Mouse (Mus musculus) heart, adult 11 months (tissue): ENCODE measurements at regions not wholly inside any gene's neighbourhood (a gene's known extent, or its start where the extent isn't known, plus 50 kb on each side); places are given as distances from the start of the nearest gene placed in this dataset.

Experiments
- DNase-seq: peaks from one replicate; pipeline ENCODE4 v3.0.0; 2022

DNA sequence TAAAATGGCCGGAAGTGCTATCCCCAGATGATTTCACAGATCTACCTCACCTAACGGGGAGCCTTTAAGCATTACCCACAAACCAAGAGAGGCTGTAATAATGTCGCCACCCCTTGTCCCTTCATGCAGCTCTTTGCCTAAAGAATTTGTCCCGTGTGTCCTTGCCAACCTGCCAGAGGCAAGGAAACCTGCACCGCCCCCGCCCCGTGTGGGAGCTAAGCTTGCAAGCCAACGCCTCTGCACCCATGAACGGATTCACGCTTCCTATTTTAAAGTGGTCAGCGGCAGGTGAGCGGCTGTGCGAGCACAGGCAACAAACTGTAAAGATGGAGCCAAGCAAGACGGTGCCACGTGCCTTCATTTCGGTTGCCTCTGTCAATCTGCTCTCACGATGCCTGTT is 63.1 kb downstream of the Gm11011 start:
- DNase-seq, result no peak

DNA sequence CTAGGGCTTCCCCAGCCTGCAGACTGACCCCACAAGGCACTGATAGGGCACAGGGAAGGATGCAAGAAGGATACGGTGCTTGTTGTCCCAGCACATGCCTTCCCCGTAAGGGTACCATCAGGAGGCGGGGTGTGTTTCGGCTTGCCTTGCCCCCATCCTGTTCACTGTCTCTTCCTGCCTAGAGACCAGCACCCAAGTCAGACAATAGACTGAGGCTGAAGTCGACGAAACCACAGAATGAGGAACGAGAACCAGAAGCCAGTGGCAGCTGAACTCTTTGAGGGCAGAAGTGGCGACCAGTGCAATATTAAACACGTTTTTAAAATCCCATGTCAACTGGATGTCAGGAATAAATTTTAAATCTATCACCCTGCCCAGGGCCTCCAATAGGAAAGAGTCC is 67.6 kb downstream of the Gm11011 start:
- no peak for DNase-seq

DNA sequence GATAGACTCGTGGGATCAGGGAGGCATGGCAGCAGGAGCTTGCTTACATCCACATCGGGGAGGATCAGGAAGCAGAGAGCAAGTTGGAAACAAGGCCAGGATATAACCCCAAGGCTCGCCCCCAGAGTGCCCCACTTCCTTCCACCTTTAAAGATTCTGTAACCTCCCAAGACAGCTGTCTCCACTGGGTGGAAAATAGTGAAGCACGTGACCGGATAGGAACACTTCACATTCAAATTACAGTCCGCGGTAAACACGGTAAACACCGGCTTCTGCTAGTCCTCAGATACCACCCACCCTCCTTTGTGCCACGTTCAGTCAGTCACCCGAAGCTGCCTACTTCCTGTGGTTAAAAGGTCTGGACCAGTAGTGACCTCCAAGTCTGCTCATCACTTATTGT is 72.2 kb downstream of the Gm11011 start:
- no peak for DNase-seq

DNA sequence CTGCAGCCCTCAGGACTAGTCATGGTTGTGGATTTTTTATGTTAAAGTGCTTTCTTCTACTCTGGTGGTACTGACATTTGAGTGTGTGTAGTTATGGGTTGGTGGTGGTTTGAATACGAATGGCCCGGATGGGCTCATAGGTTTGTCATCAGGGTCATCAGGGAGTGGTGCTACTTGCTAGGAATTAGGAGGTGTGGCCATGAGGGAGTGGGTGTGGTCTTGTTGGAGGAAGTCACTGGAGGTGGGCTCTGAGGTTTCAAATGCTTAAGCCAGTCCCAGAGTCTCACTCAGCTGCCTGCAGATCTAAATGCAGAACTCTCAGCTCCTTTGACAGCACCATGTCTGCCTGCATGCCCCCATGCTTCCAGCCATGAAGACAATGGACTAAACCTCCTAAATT is 76.8 kb downstream of the Gm11011 start:
- no peak for DNase-seq

DNA sequence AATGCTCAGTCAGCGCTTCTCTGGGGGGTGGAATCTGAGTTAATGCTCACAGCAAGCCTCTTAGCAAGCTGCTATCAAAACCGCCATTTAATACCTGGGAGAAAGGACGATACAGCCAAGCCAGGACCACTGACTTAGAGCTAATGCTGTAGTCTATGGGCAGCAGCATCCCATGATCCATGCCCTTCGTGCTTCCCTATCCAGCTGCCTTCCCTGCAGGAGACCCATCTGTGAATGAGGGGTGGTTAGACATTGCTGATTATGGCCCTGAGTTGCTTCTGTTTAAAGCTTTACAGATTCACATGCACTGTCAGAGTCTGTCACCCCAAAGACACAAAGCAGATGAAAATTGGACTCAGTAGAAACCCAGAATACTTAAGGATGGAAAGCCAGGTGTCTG is 78.1 kb downstream of the Gm11011 start:
- DNase-seq, result no peak

DNA sequence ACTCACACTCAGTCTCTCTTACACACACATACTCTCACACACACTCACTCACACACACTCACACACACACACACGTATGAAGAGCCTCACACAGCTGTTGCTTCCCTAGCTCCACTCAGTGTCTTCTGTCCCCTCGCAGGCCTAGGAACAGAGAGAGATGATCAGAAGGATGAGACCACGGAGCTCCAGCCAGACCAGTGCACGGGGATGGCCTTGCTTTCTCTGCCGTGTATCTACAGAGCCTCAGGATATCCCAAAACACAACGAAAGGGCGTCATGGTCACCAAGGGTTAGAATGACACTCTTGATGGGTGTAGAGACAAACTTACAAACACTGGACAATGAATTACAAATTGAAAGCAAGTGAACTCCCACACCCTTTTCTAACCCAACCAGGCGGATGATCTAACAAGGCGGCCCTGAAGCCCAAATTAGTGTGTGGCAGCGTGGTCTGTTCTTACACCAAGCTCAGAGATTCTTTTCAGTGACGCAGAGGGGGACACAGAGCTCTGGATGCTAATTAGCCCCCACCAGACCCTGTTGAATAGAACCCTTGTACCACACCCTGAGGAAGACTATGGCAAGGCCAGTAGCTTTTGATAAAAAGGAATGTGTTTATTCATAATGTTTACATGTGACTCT is 83.0 kb downstream of the Gm11011 start:
- DNase-seq, result peak; percentile 66

DNA sequence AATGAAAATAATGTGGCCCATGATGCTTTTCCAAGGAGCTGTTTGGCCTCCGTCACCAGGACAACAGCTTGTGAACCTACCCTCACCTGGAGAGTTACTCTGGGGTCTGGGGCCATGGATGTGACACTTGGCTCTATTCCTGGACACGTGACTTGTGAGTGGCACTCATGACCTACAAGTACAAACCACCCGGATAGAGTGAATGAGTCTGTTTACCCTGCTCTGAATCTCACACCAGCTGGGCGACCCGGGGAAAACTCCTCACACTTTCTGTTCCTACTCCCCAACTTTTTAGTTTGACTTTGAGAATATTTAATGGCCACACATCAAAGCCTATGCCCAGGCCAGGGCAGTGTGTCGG is 84.0 kb downstream of the Gm11011 start:
- DNase-seq, result peak; percentile 81

DNA sequence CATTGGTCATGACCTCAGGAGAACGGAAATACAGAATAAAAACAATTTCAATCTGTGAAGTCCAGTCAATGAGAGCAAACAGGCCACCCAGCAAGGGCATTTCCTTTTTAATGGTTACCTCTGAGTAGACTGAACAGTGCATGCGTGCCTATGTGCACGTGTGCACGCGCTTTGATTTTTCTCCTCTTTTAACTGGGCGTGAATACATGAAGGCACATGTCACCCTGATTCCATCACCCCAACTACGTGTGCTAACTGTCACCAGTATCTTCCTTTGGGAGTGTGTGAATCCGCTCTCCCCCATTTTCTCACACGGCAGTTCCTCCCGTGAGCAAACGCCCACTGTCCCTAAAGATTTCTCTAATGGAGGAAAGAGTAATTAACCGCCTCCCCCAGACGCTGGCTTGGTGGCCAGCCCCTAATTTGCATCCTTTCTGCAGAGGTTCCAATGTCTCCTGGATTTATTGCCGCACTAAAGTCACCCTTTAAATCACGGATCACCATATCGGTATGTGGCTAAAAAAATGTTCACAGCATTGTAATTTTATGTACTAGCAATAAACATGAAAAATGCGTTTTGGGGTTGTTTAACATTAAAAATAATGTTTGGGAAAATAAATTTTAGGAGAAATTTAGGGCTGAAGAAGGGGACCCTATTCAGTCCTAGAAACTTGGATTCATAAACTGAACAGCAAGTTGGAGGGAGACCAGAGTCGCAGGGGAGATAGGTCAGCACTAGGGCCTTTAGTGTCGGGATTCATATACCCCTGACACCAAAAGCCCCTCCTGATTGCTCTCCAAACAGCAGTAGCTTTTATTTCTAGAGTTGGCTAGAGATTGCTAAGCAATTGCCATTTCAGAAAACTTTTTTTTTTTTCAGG is 84.6 kb downstream of the Gm11011 start:
- DNase-seq, result peak; percentile 73

DNA sequence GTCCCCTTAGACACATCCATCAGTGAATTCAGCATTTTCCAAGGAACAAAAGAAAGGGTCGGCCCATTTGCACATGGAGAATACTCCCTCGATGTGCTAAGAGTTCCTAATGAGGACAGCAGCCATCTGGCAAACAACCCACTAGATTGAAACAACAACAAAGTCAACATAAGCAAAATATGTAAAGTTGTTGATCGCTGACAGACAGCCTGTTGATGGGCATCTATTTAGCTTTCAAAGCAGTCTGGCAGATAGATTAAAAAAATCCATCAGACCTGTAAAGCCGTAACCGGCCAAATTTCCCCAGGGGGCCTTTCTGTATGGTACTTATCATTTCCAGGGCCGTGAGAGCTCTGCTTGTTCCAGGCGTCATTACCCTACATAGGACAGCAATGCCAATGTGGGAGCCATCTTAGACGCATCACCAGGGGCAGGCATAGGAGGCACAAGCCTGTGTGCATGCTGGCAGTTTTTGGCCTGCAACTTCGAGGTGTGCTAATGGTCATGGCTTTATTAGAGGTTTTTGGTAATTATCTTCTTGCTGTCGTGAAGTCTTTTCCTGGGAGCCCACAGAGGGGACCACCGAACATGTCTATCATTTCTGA is 85.7 kb downstream of the Gm11011 start:
- DNase-seq, result peak; percentile 72

DNA sequence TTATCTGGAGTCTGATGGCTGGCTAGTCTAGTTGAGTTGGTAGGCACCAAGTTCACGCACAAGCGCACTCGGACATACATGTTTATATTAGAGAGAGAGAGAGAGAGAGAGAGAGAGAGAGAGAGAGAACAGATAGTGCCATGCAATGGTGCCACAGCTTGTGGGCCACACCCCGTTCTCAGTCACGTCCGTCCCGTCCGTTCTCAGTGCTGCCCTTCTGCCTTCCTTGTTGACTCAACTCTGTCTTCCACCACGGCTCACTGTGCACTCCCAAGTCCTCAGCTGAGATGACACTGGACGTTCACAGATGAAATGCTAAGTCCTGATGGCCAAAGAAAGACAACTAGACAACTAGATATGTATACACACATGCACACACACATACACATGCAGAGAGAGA is 92.2 kb downstream of the Gm11011 start:
- DNase-seq, result peak; percentile 49

DNA sequence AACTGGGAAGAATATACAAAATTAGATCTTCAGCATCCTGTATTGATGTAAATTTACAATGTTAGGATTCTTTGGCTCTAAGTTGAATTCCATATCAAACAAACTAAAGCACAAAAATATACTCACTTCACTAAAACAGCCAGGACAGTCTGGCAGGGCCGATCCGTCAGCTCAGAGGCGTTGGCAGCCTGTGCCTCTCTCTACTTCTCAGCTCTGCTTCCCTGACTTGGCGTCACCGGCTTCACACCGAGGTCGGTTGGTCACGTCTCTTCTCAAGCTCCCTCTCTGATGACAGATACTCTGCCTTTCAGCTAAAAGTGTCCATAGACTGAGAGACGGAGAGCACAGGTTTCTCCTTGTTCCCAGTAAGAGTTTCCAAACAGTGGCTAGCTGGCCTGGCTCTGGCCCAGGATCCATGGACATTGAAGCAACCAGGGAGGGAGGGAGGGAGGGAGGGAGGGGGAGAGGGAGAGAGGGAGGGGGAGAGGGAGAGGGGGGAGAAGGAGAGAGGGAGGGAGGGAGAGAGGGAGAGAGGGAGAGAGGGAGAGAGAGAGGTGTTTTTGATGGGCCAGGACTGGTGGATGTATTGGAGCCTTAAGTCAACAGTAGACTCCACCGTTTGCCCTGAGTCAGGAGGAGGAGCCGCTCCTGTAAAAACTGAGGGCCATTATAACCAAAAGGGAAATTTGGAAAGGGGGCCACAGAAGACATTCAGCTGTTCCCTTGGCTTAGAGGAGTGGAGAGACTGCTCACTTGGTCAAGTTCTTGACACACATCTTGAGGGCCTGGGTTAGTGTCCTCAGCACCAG is 92.8 kb downstream of the Gm11011 start:
- DNase-seq, result peak; percentile 45

DNA sequence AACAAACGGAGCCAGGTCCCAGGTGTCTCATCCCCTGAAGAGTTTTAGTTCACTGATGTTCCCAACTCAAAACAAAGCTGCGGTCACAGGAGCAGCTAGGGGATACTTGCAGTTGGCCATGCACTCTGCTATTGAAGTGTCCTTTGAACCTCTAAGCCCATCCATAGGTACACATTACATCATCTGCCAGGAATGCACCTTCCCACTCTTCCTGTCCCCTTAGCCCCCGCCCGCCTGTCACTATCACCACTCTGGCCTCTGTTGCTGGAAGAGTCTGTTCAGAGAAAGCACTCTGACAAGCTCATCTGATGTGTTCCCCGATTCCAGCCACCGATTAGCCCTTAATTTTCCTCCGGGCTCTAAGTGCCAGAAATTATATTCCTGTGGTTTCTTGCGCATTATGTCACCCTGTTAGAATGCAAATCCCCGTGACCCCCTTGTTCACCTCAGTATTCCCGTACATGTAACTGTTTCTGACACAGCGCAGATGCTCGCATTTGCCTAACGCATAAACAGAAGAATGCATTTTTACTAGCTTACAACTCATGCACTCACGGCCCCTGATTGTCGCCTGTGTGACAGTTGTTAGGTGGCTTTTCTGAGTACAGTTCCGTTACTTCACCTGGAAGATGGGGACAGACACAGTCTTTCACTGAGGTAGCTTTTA is 93.8 kb downstream of the Gm11011 start:
- peak; percentile 83 for DNase-seq

DNA sequence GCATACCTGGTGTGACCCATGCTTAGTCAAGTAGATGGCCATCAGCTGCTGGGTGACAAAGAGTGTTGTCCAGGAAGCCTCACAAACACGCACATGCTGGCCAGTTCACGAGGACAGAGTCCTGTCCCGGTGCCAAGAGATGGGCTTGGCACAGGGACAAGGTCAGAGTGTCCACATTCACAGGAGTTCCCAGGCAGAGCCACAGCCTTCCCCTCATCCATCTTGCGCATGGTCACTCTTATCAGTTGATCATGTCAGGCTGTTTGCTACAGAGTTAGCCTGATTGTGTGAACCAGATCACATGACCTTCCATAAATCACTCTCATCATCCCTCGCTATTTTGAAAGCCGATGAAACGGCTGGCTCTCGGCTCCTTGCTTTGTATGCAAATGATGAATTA is 103.6 kb downstream of the Gm11011 start:
- peak; percentile 87 for DNase-seq

DNA sequence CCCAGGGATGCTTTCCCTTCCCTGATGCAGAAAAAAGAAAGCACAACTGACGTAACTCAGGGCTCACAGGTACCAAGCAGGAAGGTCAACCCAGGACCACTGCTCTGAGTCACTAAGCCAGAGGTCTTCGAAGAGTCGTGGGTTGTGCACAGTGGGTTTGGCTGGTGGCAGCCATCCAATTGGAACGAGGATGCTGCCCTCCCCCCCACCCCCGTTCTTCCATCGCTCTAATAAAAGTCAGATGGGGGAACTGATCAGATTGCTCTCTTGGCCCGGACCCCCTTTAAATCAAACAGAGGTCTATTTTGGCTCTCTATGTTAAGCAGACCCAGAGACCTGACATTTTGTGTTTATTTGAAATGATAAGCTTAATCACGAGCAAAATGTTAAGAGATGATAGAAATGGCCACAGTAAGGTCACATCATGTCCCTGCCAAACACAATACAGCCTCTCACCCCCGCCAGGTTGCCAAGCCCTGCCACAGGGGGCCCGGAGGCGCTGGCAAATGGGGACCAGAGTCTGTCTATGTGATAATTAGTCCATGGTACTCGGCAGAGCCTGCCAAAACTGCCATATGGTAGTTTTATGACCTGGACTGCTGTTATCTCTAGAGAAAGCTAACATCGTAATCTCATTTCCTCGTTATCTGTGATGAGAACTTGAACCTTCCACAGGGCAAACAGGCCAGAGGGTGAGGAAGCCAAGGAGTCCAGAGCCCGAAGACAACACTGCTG is 105.6 kb downstream of the Gm11011 start:
- peak; percentile 90 for DNase-seq

DNA sequence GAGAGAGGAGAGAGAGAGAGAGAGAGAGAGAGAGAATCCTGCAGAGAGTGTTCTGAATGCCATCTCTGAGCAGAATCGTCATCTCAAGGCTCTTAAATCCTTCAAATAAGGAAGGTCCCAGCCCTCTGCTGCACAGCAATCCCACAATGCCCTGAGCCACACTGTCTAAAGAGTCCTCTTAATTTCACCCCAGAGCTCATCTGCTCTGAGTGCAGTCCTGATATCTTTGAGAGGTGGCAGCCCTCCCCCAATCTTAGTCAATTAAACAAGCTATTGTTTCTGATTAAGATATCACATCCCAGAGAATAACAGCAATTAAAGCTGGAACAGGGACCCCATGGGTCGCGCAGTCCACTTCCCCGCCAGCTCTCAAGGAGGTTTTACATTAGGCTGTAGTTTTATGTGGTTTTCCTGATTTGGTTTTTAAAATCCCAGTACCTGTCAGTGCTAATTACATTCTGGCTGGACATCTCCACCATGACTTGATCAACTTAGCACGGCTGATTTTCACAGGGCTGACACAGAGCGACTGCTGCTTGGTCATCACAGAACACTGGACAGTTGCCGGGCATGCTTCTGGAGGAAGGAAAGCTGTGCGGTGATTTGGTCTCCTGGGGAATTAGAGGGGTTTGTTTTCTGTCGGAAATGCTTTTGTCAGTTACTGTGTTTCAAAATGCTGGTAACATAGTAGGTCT is 113.0 kb downstream of the Gm11011 start:
- peak; percentile 84 for DNase-seq

DNA sequence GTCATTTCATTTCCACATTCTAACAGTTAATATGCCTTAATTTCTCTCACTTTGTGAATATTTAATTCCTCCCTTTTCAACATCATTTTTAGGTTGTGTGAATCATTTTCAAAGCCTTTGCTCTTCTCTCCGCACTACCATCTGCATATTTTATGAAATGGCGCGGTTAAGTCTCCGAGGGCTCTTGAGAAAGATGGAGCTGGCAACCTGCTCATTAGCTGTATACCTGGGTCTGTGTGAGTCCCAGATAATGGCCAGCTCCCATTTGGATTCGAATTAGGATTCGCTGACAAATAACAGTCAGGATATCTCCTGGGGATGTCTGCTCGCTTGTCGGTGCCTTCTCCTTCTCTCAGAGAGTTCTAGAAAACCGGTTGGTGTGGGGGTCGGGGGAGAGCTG is 118.0 kb downstream of the Gm11011 start:
- DNase-seq, result peak; percentile 55

DNA sequence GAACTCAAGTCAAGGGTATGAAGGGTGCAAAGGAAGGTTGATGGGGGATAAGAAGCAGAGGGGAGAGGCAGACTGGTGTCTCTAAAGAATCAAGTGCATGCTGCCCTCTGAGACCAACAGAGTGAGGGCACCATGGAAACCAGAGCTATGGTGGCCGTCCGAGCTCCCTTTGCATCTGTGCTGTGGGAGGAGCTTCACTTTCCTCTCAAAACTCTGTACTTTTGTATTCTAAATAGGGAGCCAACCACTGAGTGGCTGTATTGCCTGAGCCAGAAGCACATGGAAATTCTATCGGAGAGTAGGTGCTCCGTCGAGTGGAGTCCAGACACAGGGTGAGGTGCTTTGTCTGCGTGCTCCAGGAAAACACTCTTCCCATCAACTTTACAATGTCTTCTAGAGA is 119.9 kb downstream of the Gm11011 start:
- peak; percentile 74 for DNase-seq

DNA sequence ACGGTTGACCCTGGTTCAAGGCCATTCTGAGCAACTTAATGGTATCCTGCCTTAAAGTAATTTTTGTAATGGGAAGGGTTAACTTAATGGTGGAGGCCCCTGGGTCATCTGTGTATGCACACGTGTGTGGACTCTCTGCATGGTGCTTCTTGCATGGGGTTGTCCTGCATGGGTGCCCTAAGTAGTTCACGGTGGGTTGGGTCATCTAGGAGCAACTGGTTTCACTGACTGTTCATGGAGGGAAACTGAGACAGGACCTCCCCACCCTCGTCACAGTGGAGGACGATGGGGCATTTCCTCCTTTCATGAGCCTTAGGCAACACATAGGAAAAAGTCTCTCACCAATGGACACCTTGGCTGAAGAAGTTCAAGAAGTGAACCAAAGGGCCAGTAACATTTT is 123.4 kb downstream of the Gm11011 start:
- peak; percentile 66 for DNase-seq

DNA sequence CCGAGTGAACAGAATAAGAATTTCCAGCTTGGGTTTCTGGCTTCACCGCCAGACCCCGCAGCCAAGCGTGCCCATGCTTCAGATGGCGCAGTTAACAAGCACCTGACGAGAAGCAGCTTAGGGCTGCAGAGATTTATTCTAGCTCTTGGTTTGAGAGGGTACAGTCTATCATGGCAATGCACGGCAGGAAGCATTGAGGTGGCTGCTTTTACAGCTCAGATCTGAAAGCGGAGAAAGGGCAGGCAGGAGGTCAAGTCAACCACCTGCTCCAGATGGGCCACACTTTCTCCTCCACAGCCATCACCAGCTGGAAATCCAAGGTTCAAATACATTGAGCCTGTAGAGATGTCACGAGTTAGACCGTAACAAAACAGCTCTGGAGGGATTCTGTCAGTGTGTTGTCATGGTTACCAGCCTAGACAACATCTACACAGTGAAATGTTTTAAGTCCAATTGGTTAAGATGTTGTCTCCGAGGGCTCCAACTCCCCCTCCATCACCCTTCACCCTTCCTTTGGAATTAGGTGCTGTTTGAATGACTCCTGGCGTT is 126.0 kb downstream of the Gm11011 start:
- DNase-seq, result peak; percentile 51

DNA sequence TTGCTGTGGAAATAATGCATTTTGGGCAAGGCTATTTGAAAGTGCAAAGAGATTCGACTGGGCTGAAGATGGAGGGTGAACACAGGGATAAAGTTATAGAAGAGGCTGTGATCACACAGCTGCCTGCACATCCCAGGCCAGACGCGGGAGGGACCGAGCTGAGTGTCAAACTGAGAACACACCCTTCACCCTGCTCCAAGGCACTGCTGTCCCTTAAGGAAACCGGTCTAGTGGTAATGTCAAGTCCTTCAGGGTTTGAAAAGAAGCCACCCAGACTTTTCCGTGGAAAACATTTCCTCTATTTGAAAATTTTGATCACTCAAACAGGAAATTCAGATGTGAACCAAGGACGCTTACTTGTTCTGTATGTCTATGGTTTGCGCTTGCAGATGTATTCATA is 134.6 kb downstream of the Gm11011 start:
- peak; percentile 41 for DNase-seq

DNA sequence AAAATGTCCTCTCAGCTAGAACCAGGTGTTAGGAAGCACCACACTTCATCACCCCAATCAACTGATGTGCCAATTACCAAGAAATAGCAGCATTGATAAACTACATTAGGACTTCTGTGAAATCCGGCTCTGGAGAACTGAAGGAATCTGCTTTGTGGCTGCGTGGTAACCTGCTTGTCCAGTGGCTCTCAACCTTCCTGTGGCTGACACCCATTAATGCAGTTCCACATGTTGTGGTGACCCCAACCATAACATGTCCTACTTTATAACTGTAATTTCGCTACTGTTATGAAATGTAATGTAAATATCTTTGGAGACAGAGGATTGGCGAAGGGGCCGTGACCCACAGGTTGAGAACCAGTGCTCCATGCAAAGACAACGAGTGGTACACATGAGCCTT is 136.7 kb downstream of the Gm11011 start:
- DNase-seq, result peak; percentile 59
